Mouse (Mus musculus) heart, postnatal 0 days (tissue): ENCODE measurements around the gene Zfyve26. TPM values are rescaled to one million over a fixed set of nuclear protein-coding genes. Genes with fewer than 3 reads are reported as not detected.
"Not testable (repeated sequence)": the region's sequence is repeated elsewhere in the genome, so short reads cannot be mapped to it uniquely, and the experiment has no call there.

Experiments
- ATAC-seq: fragments of 200-750 bp; cut with Nextera tagmentation; 2 replicates; pipeline ENCODE4 v1.8.0; 2017; ENCODE audit warnings: low read depth, moderate number of reproducible peaks, moderate library complexity; ENCODE audit not compliant: insufficient read depth
- DNase-seq: peaks from one replicate; pipeline ENCODE4 v3.0.0-alpha.2; 2016; ENCODE audit warnings: low spot score
- H3K27ac ChIP-seq: fragments of 300-500 bp; sonication (generic); 2 replicates; pipeline ENCODE4 v1.5.1; 2014; ENCODE audit warnings: low read depth, mild to moderate bottlenecking
- H3K27me3 ChIP-seq: fragments of 300-500 bp; sonication (generic); 2 replicates; pipeline ENCODE4 v1.6.1; 2014; ENCODE audit warnings: low read length, mixed read lengths; ENCODE audit not compliant: control insufficient read depth, insufficient read depth
- H3K36me3 ChIP-seq: fragments of 300-500 bp; sonication (generic); replicated peaks from 2 replicates; pipeline ENCODE4 v1.6.1; 2014; ENCODE audit warnings: low read length, mixed read lengths; ENCODE audit not compliant: control insufficient read depth, insufficient read depth
- H3K4me1 ChIP-seq: fragments of 300-500 bp; sonication (generic); 2 replicates; pipeline ENCODE4 v1.6.1; 2014; ENCODE audit warnings: antibody characterized with exemption; ENCODE audit not compliant: control insufficient read depth, insufficient read depth
- H3K4me2 ChIP-seq: fragments of 300-500 bp; sonication (generic); 2 replicates; pipeline ENCODE4 v1.6.1; 2014; ENCODE audit warnings: low read depth, mild to moderate bottlenecking, low read length, moderate library complexity
- H3K4me3 ChIP-seq: fragments of 300-500 bp; sonication (generic); 2 replicates; pipeline ENCODE4 v1.5.1; 2014; ENCODE audit warnings: low read depth, low read length
- H3K9ac ChIP-seq: fragments of 300-500 bp; sonication (generic); replicated peaks from 2 replicates; pipeline ENCODE4 v1.6.1; 2014; ENCODE audit warnings: low read depth, low read length, mixed read lengths
- H3K9me3 ChIP-seq: fragments of 300-500 bp; sonication (generic); replicated peaks from 2 replicates; pipeline ENCODE4 v1.6.1; 2016; ENCODE audit warnings: low read length; ENCODE audit not compliant: control insufficient read depth
- CTCF ChIP-seq: IDR thresholded peaks from 2 replicates; pipeline ENCODE4 v1.5.1; 2016; ENCODE audit warnings: antibody characterized with exemption, control low read depth, low read depth
- EP300 ChIP-seq: IDR thresholded peaks from 2 replicates; pipeline ENCODE4 v1.6.1; 2016; ENCODE audit warnings: antibody characterized with exemption, low read depth
- WGBS: fragments of 180-500 bp; shearing (Covaris S2); extraction: QIAGEN DNeasy Blood & Tissue Kit; methylation state at CpG from one replicate; pipeline ENCODE4 v1.1.7; 2014; 5-methylcytosine and 5-hydroxymethylcytosine counted together
- polyA plus RNA-seq: library from polyadenylated mRNA; unstranded; fragments of >200 nt; fragmentation: Nextera tagmentation; extraction: Ambion mirVana; gene quantifications from 2 replicates; pipeline ENCODE4 v1.2.1, GENCODE M21; 2015
- total RNA-seq: library from RNA; depleted of rRNA; stranded (reverse); fragments of >200 nt; gene quantifications from 2 replicates; pipeline ENCODE4 v1.2.3, GENCODE M21; 2014; ENCODE audit warnings: low replicate concordance

The Zfyve26 gene
- total and polyA plus RNA-seq, 2 experiments from 2014 or later, result 4.5 to 17.0 TPM

DNA sequence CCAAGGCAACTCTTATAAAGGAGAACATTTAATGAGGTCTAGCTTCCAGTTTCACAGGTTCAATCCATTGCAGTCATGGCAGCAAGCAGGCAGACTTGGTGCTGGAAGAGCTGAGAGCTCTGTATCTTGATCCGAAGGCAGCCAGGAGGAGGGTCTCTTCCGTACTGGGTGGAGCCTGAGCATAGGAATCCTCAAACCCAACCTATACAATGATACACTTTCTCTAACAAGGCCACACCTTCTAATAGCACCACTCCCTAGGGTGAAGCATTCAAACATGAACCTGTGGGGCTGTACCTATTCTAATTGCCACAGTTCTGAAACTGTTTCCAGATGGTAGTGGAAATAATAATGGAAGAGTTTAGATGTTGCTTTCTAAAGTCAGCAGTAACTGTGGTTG, 34.5 kb upstream of the Zfyve26 start:
- Histone ChIP-seq H3K27ac (no peak overlapping the region), H3K36me3 (peaks cover 10% of the 10 kb centered on the region), H3K4me3 (no peak overlapping the region), H3K9ac (no peak overlapping the region), H3K27me3 (no peaks in the 10 kb centered on the region), H3K9me3 (0 out of 2 replicates have a peak, but pooled peaks cover 6% of the 10 kb centered on the region), H3K4me1 (no peaks in the 10 kb centered on the region), H3K4me2 (no peak overlapping the region)
- no peak for TF ChIP-seq CTCF
- TF ChIP-seq EP300, result no peak
- DNase-seq, result no peak
- no peak for ATAC-seq
- 84% methylated on average over 2 of the region's 2 CpGs for WGBS

DNA sequence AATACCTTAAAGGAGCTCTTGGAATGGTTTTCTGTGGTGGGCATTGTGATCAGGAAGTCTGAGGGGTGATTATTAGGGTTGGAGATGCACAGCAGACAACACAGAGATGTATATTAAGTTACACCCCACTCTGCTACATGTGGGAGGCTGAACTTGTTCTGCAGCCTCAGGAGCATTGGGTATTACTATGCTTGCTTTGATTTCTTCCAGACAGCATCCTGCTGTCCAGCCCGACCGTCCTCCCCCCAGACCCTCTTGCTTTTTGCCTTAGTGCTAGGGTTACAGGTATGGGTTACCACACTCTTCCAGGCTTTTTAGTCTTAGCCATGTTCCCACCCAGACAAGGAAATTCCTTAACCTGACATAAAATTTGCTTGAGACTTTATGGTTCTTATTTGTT, 31.8 kb upstream of the Zfyve26 start:
- Histone ChIP-seq H3K4me1 (no peaks in the 10 kb centered on the region), H3K9me3 (no peaks in the 10 kb centered on the region), H3K27ac (no peak overlapping the region), H3K4me3 (no peak overlapping the region), H3K9ac (no peak overlapping the region), H3K36me3 (no peaks in the 10 kb centered on the region), H3K4me2 (no peak overlapping the region), H3K27me3 (no peaks in the 10 kb centered on the region)
- 76% methylated on average over 2 of the region's 2 CpGs for WGBS
- TF ChIP-seq CTCF, result no peak
- no peak for TF ChIP-seq EP300
- no peak for DNase-seq
- ATAC-seq, result no peak

DNA sequence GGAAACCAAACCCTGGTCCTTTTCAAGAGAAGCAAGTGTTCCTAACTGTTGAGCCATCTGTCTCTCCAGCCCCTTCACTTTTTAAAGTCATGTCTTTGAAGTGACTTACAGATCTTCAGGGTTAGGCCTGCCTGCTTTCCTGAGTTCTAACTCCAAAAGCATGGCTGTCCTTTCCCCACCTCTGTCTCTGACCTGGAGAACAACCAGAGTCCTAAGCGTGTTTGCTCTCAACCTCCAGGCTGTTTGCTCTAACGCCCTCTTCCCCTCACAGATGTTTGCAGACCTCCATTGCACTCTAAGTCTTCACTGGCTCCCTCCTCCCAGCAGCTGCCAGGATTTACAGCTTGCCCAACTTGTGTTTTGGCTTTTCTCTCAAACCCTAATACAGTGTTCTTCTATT, 30.6 kb upstream of the Zfyve26 start:
- 71% methylated on average over 2 of the region's 2 CpGs for WGBS

DNA sequence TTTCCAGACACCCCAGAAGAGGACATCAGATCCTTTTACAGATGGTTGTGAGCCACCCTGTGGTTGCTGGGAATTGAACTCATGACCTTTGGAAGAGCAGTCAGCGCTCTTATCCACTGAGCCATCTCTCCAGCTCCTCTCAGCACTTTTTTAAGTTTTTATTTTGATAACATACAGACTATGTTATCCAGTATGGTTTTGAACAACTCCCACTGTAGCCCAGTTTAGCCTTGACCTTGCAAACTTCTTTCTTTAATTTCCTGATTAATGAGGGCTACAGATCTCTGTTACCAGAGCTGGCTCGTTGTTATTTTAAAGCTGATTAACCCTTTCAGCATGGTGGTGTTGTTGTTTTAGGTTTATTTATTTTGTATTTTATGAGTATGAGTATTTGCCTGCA, 30.1 kb upstream of the Zfyve26 start:
- Histone ChIP-seq H3K9ac (no peak overlapping the region), H3K36me3 (no peaks in the 10 kb centered on the region), H3K9me3 (no peaks in the 10 kb centered on the region), H3K27ac (no peak overlapping the region), H3K4me2 (no peak overlapping the region), H3K4me1 (no peaks in the 10 kb centered on the region), H3K27me3 (no peaks in the 10 kb centered on the region), H3K4me3 (no peak overlapping the region)
- no peak for TF ChIP-seq CTCF
- TF ChIP-seq EP300, result no peak
- WGBS, result 54% methylated on average over 2 of the region's 2 CpGs
- DNase-seq (no peak), ATAC-seq (no peak)

More for the DNA sequence above, 30.6 kb upstream of the Zfyve26 start:
- DNase-seq (no peak), ATAC-seq (no peak)
- Histone ChIP-seq H3K4me2 (no peak overlapping the region), H3K9ac (no peak overlapping the region), H3K9me3 (no peaks in the 10 kb centered on the region), H3K36me3 (no peaks in the 10 kb centered on the region), H3K4me1 (no peaks in the 10 kb centered on the region), H3K27me3 (no peaks in the 10 kb centered on the region), H3K27ac (no peak overlapping the region), H3K4me3 (no peak overlapping the region)
- no peak for TF ChIP-seq CTCF
- no peak for TF ChIP-seq EP300

DNA sequence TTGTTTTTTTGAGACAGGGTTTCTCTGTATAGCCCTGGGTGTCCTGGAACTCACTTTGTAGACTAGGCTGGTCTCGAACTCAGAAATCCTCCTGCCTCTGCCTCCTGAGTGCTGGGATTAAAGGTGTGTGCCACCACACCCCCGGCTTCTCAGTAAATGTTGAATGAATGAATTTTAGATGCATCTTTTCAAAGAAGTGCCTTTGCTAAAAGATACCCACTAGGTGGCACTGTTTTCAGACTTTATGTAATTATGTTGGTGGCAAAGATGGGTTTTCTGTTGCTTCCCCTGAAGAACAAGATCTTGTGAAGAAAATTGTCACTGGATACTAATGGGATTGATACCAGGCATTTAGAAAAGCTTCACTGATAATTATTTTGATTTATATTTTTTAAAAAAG, 26.4 kb upstream of the Zfyve26 start:
- H3K4me2 ChIP-seq, H3K36me3 ChIP-seq, H3K27me3 ChIP-seq, H3K9ac ChIP-seq, H3K4me3 ChIP-seq, H3K9me3 ChIP-seq, ATAC-seq, H3K4me1 ChIP-seq, H3K27ac ChIP-seq: not testable (repeated sequence)
- peak; percentile 57 for TF ChIP-seq CTCF
- DNase-seq, result peak; percentile 53
- 42% methylated on average over 2 of the region's 2 CpGs for WGBS

DNA sequence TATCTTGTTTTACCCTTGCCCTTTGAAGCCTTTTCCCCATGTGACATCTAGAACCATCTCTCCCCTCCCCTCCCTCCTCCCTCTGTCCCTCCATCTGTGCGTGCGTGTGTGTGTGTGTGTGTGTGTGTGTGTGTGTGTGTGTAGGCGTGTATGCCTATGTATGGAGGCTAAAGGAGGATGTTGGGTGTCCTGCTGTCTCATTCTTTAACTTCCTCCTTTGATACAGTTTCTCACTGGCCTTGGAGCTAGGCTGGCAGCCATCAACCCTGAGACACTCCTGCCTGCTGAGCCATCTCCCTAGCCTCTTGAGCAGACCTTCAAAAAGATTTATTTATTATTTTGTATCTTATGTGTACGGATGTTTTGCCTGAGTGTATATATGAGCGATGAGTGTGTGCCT, 24.8 kb upstream of the Zfyve26 start:
- no peaks in the 10 kb centered on the region for H3K36me3 ChIP-seq
- WGBS, result 73% methylated on average over 5 of the region's 5 CpGs
- TF ChIP-seq EP300 (no peak), CTCF (no peak)
- H3K27me3 ChIP-seq, result no peaks in the 10 kb centered on the region
- ATAC-seq (no peak), DNase-seq (no peak)
- H3K4me2 ChIP-seq, result no peak overlapping the region
- no peak overlapping the region for H3K9ac ChIP-seq
- no peak overlapping the region for H3K27ac ChIP-seq
- no peaks in the 10 kb centered on the region for H3K9me3 ChIP-seq
- H3K4me3 ChIP-seq, result no peak overlapping the region
- no peaks in the 10 kb centered on the region for H3K4me1 ChIP-seq
